Mouse (Mus musculus) limb, embryonic 10.5 days (tissue): ENCODE results near the gene Pard3b. TPM values are rescaled to one million over a fixed set of nuclear protein-coding genes. Genes with fewer than 3 reads are reported as not detected.

Experiments
- DNase-seq: peaks from one replicate; pipeline ENCODE4 v3.0.0-alpha.2; 2017; ENCODE audit warnings: low spot score
- H3K27ac ChIP-seq: fragments of 300-500 bp; sonication (generic); 2 replicates; pipeline ENCODE4 v1.5.1; 2016; ENCODE audit warnings: mild to moderate bottlenecking
- H3K27me3 ChIP-seq: fragments of 300-500 bp; sonication (generic); 2 replicates; pipeline ENCODE4 v1.6.1; 2016; ENCODE audit warnings: low read depth, mild to moderate bottlenecking; ENCODE audit not compliant: poor library complexity, severe bottlenecking
- H3K36me3 ChIP-seq: fragments of 300-500 bp; sonication (generic); 2 replicates; pipeline ENCODE4 v1.6.1; 2016; ENCODE audit warnings: mild to moderate bottlenecking, moderate library complexity
- H3K4me1 ChIP-seq: fragments of 300-500 bp; sonication (generic); 2 replicates; pipeline ENCODE4 v1.6.1; 2016
- H3K4me3 ChIP-seq: fragments of 300-500 bp; sonication (generic); 2 replicates; pipeline ENCODE4 v1.5.1; 2016; ENCODE audit warnings: mild to moderate bottlenecking, moderate library complexity
- H3K9me3 ChIP-seq: fragments of 300-500 bp; sonication (generic); replicated peaks from 2 replicates; pipeline ENCODE4 v1.6.1; 2016; ENCODE audit warnings: mild to moderate bottlenecking
- WGBS: fragments of 180-500 bp; shearing (Covaris S2); methylation state at CpG from one replicate; pipeline ENCODE4 v1.1.7; 2016; 5-methylcytosine and 5-hydroxymethylcytosine counted together
- polyA plus RNA-seq: library from polyadenylated mRNA; unstranded; fragments of >200 nt; fragmentation: Nextera tagmentation; extraction: Ambion mirVana; gene quantifications from 2 replicates; pipeline ENCODE4 v1.2.1, GENCODE M21; 2016

Gene Pard3b
- polyA plus RNA-seq, 1 experiment from 2014 or later = 5.0 TPM

- H3K27ac ChIP-seq = no peak overlapping the region
- no peak for DNase-seq
- no peaks in the 10 kb centered on the region for H3K4me1 ChIP-seq
- no peaks in the 10 kb centered on the region for H3K27me3 ChIP-seq
- no peak overlapping the region for H3K4me3 ChIP-seq
- WGBS = 89% methylated on average over 5 of the region's 5 CpGs
- H3K36me3 ChIP-seq = no peaks in the 10 kb centered on the region
- H3K9me3 ChIP-seq = no peaks in the 10 kb centered on the region
Observed at GRCm38 (mm10) chr1:61796296-61796695, 157.7 kb downstream of the Pard3b start.

DNA sequence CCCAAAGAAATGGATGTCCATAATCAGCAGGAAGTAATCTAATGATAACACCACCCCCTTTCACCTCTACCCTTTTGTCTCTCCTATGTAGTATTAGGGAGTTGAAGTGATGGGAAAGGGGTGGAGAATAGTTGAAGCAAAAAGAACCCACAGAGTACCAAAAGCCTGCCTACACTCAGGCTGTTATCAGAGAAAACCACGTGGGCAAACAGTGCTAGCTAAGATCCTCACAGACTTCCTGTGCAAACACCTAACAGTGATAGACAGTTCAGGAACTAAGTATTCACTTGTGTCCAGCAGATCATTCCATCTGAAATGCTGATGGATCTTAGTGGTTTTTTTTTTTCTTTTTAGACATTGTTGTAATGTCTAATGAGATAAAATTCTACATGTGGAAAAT is 181.6 kb downstream of the Pard3b start:
- Histone ChIP-seq H3K4me3 (no peak overlapping the region), H3K4me1 (no peaks in the 10 kb centered on the region), H3K36me3 (no peaks in the 10 kb centered on the region), H3K9me3 (no peaks in the 10 kb centered on the region), H3K27me3 (no peaks in the 10 kb centered on the region), H3K27ac (no peak overlapping the region)
- 69% methylated on average over 1 of the region's 1 CpGs for WGBS
- DNase-seq = no peak

- Histone ChIP-seq H3K27me3 (no peaks in the 10 kb centered on the region), H3K9me3 (no peaks in the 10 kb centered on the region), H3K36me3 (no peaks in the 10 kb centered on the region), H3K4me1 (no peaks in the 10 kb centered on the region), H3K27ac (no peak overlapping the region), H3K4me3 (no peak overlapping the region)
- WGBS = 92% methylated on average over 3 of the region's 3 CpGs
- no peak for DNase-seq
Observed at GRCm38 (mm10) chr1:61825560-61826191, 187.1 kb downstream of the Pard3b start.

GRCm38 (mm10) chr1:61837006-61837544 is 198.5 kb downstream of the Pard3b start:
- Histone ChIP-seq H3K27me3 (no peaks in the 10 kb centered on the region), H3K4me1 (no peaks in the 10 kb centered on the region), H3K4me3 (no peak overlapping the region), H3K27ac (no peak overlapping the region), H3K9me3 (no peaks in the 10 kb centered on the region), H3K36me3 (no peaks in the 10 kb centered on the region)
- no peak for DNase-seq
- WGBS = 80% methylated on average over 6 of the region's 6 CpGs

DNA sequence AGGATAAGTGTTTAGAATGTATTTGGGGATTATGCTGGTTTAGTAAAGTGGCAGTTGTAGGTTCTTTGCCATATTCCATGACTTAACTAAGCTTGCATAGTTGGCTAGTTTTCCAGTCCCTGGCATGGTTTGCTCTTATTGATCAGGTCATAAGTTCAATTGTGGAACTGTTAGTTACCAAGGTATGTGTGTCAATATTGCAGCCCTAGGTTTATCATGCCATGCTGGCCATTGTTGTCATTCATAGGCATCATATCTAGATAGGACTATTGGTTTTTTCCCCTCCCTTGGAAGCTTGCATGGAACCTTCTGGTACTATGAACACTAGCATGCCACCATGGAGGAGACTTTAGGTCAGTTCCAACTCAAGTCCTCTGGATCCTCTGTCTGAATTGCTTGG is 208.0 kb downstream of the Pard3b start:
- Histone ChIP-seq H3K4me3 (no peak overlapping the region), H3K9me3 (no peaks in the 10 kb centered on the region), H3K4me1 (no peaks in the 10 kb centered on the region), H3K36me3 (no peaks in the 10 kb centered on the region), H3K27ac (no peak overlapping the region), H3K27me3 (no peaks in the 10 kb centered on the region)
- DNase-seq = no peak

GRCm38 (mm10) chr1:61849029-61849714 is 210.5 kb downstream of the Pard3b start:
- Histone ChIP-seq H3K27ac (no peak overlapping the region), H3K4me3 (no peak overlapping the region), H3K4me1 (no peaks in the 10 kb centered on the region), H3K36me3 (no peaks in the 10 kb centered on the region), H3K9me3 (no peaks in the 10 kb centered on the region), H3K27me3 (no peaks in the 10 kb centered on the region)
- 85% methylated on average over 6 of the region's 6 CpGs for WGBS
- no peak for DNase-seq

DNA sequence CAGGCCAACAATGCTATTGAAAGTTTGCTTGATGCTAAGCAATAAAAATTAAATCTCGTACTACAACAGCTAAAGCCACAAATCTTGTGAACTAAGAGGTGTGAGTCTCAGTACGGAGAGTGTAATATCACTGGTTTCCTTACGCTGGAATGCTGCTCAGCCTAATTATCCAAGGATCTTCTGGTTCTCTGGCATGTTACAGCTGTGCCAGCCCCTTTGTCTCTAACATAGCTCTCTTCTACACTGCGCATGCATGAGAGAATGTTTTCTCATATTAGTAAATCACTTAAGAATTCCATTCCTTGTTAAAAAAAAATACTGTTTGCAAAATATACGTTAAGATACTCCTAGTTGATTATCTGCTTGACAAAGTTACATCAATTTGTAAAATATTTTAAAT is 211.8 kb downstream of the Pard3b start:
- Histone ChIP-seq H3K9me3 (no peaks in the 10 kb centered on the region), H3K4me3 (no peak overlapping the region), H3K4me1 (no peaks in the 10 kb centered on the region), H3K27ac (no peak overlapping the region), H3K27me3 (no peaks in the 10 kb centered on the region), H3K36me3 (no peaks in the 10 kb centered on the region)
- WGBS = 82% methylated on average over 5 of the region's 5 CpGs
- no peak for DNase-seq

DNA sequence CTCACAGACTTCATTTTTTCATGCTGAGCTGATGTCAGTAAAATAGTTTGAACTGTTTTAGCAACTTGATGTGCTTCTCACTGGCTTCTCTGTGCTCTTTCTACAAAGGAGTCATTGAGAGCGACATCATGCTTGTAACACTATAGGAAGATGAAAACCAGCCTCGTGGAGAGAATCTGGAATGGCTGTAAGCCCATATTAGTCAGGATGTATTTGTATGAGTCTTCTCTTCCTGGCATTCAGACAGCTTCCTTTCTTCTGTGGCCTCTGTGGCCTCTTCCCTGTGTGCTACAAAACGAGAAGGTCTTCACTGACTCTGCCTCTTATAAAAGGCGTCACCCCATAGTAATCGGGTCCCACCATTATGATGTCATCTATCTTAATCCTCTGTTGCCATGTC is 212.6 kb downstream of the Pard3b start:
- H3K9me3 ChIP-seq = no peaks in the 10 kb centered on the region
- WGBS = 79% methylated on average over 5 of the region's 5 CpGs
- no peak for DNase-seq
- H3K27me3 ChIP-seq = no peaks in the 10 kb centered on the region
- H3K36me3 ChIP-seq = no peaks in the 10 kb centered on the region
- no peak overlapping the region for H3K4me3 ChIP-seq
- no peak overlapping the region for H3K27ac ChIP-seq
- no peaks in the 10 kb centered on the region for H3K4me1 ChIP-seq

- DNase-seq = no peak
- WGBS = 74% methylated on average over 2 of the region's 2 CpGs
Observed at GRCm38 (mm10) chr1:61867286-61868082, 228.9 kb downstream of the Pard3b start.

DNA sequence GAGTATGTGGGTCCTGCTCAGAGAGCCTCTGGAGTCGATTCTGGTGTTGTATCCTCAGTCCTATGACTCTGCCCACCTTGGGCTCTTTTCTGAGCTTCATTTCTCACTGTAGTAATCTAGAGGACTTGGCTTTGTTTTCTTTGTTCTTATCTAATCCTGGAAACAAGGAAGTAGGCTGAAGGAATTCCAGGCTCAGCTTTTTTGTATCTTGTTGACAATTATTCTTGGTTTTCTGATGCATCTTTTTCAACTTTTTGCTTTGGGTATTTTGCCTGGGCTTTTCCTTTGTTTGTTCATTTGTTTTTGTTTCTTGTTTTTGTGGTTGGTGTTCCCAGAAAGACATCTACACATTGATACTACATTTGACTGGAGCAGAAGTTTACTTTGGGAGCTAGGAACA is 236.3 kb downstream of the Pard3b start:
- Histone ChIP-seq H3K4me3 (no peak overlapping the region), H3K27me3 (no peaks in the 10 kb centered on the region), H3K4me1 (no peaks in the 10 kb centered on the region), H3K9me3 (no peaks in the 10 kb centered on the region), H3K36me3 (no peaks in the 10 kb centered on the region), H3K27ac (no peak overlapping the region)
- DNase-seq = no peak
- 73% methylated on average over 1 of the region's 1 CpGs for WGBS

More at GRCm38 (mm10) chr1:61867286-61868082, 228.9 kb downstream of the Pard3b start:
- Histone ChIP-seq H3K4me3 (no peak overlapping the region), H3K9me3 (no peaks in the 10 kb centered on the region), H3K36me3 (no peaks in the 10 kb centered on the region), H3K27ac (no peak overlapping the region), H3K4me1 (no peaks in the 10 kb centered on the region), H3K27me3 (no peaks in the 10 kb centered on the region)

GRCm38 (mm10) chr1:61879706-61880470 is 241.3 kb downstream of the Pard3b start:
- no peaks in the 10 kb centered on the region for H3K4me1 ChIP-seq
- 79% methylated on average over 6 of the region's 6 CpGs for WGBS
- H3K27me3 ChIP-seq = no peaks in the 10 kb centered on the region
- no peak overlapping the region for H3K27ac ChIP-seq
- no peaks in the 10 kb centered on the region for H3K36me3 ChIP-seq
- H3K9me3 ChIP-seq = no peaks in the 10 kb centered on the region
- no peak for DNase-seq
- no peak overlapping the region for H3K4me3 ChIP-seq

DNA sequence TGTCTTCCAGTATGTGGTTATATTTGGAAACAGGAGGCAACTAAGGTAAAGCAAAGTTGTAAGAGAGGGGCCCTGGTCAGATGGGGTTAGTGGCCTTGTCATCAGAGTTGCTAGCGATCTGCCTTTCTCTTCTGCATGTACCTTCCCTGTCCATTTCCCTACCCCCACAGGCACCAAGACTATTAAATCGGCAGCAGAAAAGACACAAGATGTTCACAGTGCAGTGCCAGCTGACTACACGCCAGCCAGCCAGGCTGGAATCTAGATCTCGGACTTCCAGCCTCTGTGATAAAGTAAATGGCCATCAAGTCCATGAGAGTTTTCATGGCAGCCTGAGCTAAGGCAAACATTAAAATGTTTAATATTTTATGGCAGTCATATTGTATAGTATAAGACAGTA is 257.4 kb downstream of the Pard3b start:
- WGBS = 90% methylated on average over 4 of the region's 4 CpGs
- no peaks in the 10 kb centered on the region for H3K9me3 ChIP-seq
- no peak overlapping the region for H3K4me3 ChIP-seq
- H3K4me1 ChIP-seq = no peaks in the 10 kb centered on the region
- H3K36me3 ChIP-seq = no peaks in the 10 kb centered on the region
- no peaks in the 10 kb centered on the region for H3K27me3 ChIP-seq
- no peak overlapping the region for H3K27ac ChIP-seq
- DNase-seq = no peak
